Mouse (Mus musculus): ENCODE measurements around the gene Fcgrt. TPM values are rescaled to one million over a fixed set of nuclear protein-coding genes. Genes with fewer than 3 reads are reported as not detected.

The Fcgrt gene
- polyA plus RNA-seq, 1 experiment from 2014 or later, result 334 TPM

DNA sequence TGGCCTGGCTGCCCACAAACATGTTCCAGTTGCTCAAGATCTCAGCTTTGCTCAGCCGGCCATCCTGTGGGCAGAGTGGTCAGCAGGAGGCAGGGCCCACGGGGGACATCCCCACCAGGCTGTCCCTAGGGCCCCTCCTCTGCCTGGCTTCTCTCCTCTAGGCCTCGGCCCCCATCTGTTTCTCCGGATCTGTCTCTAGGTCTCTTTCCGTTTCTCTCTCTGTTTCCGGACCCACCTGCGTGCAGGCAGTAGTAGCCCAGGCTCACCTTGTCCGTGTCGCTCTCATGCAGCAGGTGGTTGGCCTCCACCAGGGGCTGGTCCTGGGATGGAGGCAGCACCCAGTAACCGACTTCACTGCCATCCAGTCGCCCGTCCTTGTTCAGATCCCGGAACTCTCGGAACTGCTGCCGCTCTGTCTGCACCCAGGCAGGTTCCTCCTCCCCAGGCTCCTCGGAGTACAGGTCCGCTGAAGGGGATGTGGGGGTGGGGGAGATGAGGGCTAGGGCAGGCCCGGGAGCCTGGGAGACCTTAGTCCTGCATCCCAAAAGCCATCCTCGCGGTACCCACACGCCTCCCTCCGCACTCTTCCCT is 20.3 kb downstream of the Fcgrt start:
- ATAC-seq, result no peak
- H3K4me1 ChIP-seq (ENCODE audit: control insufficient read depth, insufficient read depth, low read length), result peaks cover 9% of the 10 kb centered on the region
- H3K4me3 ChIP-seq (ENCODE audit: low read length), result no peak overlapping the region
- WGBS, result 79% methylated on average over 22 of the region's 22 CpGs
- no peak overlapping the region; the same call in 1 of the 2 replicates for H3K27ac ChIP-seq (ENCODE audit: low read length)
- H3K9me3 ChIP-seq (ENCODE audit: control insufficient read depth, low read length), result no peaks in the 10 kb centered on the region
- H3K27me3 ChIP-seq (replicated peaks; ENCODE audit: control insufficient read depth, insufficient read depth, low read length), result no peaks in the 10 kb centered on the region
- H3K9ac ChIP-seq (ENCODE audit: low read depth, low read length), result peak overlapping the region; percentile 35; the same call in 1 of the 2 replicates
- peaks cover 15% of the 10 kb centered on the region; the same call in 1 of the 2 replicates for H3K36me3 ChIP-seq (ENCODE audit: control insufficient read depth, insufficient read depth, low read length)
- H3K4me2 ChIP-seq (ENCODE audit: low read depth, low read length), result no peak overlapping the region

DNA sequence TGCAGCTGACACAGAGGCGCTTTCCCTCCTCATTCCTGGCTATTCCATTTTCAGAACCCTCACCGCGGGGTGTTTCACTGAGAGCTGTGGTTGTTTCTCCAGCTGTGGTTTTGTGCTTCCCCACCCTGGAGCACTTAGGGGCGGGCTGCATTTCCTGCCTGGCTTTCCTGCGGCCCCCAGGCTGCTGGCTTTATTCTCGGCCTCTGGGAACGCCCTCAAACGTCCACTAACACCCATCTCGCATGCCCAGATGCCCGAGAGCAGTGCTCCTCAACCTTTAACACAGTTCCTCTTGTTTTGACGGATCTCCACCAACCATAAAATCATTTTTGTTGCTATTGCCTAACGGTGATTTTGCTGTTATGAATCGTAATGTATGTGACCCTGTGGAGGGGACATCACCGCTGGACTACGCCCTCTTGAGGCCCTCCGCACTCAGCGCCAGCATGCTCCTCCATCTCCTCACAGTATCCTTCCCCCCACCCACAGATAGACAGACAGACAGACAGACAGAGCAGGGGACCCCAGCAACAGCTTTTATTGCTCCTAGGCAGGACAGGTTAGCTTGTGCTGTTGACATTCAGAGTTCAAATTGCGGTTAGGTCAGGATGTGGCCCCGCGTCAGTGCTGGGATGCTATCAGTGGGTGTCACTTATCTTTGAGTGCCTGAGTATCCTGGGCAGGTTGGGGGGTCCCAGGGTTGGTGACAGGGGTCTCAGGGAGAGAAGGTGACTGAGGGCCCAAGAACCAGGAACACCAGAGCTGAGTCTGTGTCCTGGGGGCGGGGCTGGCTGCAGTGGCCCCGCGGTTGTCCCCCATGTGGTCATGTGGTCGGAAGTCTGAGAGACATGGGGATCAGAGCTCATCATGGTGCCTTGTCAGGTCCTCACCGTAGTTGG is 21.0 kb downstream of the Fcgrt start:
- H3K4me2 ChIP-seq (ENCODE audit: low read depth, low read length), result peak overlapping the region; percentile 18
- H3K4me3 ChIP-seq (ENCODE audit: low read length), result no peak overlapping the region
- no peaks in the 10 kb centered on the region for H3K27me3 ChIP-seq (replicated peaks; ENCODE audit: control insufficient read depth, insufficient read depth, low read length)
- H3K27ac ChIP-seq (ENCODE audit: low read length), result peak overlapping the region; percentile 53
- no peak for ATAC-seq
- H3K9me3 ChIP-seq (ENCODE audit: control insufficient read depth, low read length), result no peaks in the 10 kb centered on the region
- H3K4me1 ChIP-seq (ENCODE audit: control insufficient read depth, insufficient read depth, low read length), result peaks cover 9% of the 10 kb centered on the region
- WGBS, result 52% methylated on average over 25 of the region's 25 CpGs
- peaks cover 15% of the 10 kb centered on the region; the same call in 1 of the 2 replicates for H3K36me3 ChIP-seq (ENCODE audit: control insufficient read depth, insufficient read depth, low read length)
- peak overlapping the region; percentile 35 for H3K9ac ChIP-seq (ENCODE audit: low read depth, low read length)

DNA sequence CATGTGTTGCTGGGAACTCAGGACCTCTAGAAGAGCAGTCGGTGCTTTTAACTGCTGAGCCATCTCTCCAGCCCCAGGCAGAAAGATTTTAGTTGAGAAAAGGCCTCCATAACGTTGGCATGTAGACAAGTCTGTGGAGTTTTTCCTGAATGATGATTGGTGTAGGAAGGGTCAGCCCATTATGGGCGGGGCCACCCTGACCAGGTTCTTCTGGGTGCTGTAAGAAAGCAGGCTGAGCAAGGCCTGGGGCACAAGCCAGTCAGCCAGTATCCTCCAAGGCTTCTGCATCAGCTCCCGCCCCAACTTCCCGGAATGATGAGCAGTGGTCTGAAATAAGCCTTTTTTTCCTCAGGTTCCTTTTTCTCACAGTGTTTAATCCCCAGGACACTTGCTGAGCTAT is 22.6 kb downstream of the Fcgrt start:
- Histone ChIP-seq H3K4me1 (ENCODE audit: control insufficient read depth, insufficient read depth, low read length) (peaks cover 9% of the 10 kb centered on the region), H3K27ac (ENCODE audit: low read length) (no peak overlapping the region), H3K36me3 (ENCODE audit: control insufficient read depth, insufficient read depth, low read length) (peaks cover 9% of the 10 kb centered on the region; the same call in 1 of the 2 replicates), H3K4me2 (ENCODE audit: low read depth, low read length) (no peak overlapping the region), H3K9ac (ENCODE audit: low read depth, low read length) (no peak overlapping the region; the same call in 1 of the 2 replicates), H3K9me3 (ENCODE audit: control insufficient read depth, low read length) (no peaks in the 10 kb centered on the region), H3K4me3 (ENCODE audit: low read length) (no peak overlapping the region), H3K27me3 (replicated peaks; ENCODE audit: control insufficient read depth, insufficient read depth, low read length) (no peaks in the 10 kb centered on the region)
- WGBS, result 63% methylated on average over 5 of the region's 5 CpGs
- no peak for ATAC-seq

DNA sequence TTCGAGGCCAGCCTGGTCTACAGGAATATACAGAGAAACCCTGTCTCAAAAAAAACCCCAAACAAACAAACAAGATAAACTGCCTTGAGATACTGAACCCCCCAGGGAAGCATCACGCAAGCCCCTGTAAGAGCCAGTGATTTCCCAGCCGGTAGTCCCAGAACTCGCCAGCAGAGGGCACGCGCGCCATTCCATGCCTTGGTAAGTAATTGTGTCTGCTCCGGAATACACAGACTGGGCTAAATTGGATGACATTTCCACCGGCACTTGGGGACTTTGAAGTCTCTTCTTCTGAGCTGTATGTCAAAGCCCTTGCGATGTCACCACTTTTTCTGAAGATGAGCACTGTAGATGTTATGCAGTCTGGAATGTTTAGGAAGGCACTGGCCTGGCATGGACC is 23.8 kb downstream of the Fcgrt start:
- Histone ChIP-seq H3K4me3 (ENCODE audit: low read length) (no peak overlapping the region), H3K4me1 (ENCODE audit: control insufficient read depth, insufficient read depth, low read length) (peaks cover 9% of the 10 kb centered on the region), H3K27me3 (replicated peaks; ENCODE audit: control insufficient read depth, insufficient read depth, low read length) (no peaks in the 10 kb centered on the region), H3K9ac (ENCODE audit: low read depth, low read length) (no peak overlapping the region), H3K27ac (ENCODE audit: low read length) (no peak overlapping the region), H3K36me3 (ENCODE audit: control insufficient read depth, insufficient read depth, low read length) (peaks cover 10% of the 10 kb centered on the region), H3K4me2 (ENCODE audit: low read depth, low read length) (no peak overlapping the region), H3K9me3 (ENCODE audit: control insufficient read depth, low read length) (no peaks in the 10 kb centered on the region)
- WGBS, result 1% methylated on average over 10 of the region's 10 CpGs
- ATAC-seq, result peak; percentile 48

DNA sequence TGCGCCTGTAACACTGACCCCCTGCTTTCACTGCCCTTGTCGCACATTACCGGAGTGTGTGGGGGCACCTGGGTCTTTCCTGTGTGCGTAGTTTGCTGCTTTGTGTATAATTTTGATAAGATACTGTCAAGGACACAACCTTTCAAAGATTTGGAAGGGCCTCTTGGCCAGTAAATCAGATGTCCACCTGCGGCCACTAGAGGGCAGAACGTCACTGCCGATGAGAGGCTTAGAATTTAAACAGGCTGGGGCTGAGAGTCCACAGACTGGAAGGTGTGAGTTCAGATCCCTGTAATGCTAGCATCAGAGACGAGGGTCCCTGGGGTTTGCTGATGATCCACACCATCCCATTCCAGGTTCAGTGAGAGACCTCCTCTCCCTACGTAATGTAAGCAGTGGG is 25.1 kb downstream of the Fcgrt start:
- H3K36me3 ChIP-seq (ENCODE audit: control insufficient read depth, insufficient read depth, low read length), result peaks cover 13% of the 10 kb centered on the region

DNA sequence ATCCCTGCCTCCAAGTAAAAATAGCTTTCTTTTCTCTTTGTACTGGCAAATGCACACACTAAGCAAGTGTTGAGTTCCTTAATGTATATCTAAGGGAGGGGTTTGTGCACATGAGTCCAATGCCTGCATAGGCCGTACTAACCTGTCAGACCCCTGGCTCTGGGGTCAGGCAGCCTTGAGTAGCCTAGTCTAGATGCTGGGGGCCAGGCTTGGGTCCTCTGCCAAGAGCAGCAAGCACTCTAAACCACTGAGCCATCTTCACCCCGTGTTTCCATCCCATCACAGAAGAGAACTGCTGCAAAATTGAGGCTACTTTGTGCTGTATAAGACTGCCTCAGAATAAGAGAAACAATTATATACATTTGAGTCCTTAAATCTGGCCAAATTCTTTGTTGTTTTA is 25.8 kb downstream of the Fcgrt start:
- no peak for ATAC-seq
- no peaks in the 10 kb centered on the region for H3K27me3 ChIP-seq (replicated peaks; ENCODE audit: control insufficient read depth, insufficient read depth, low read length)
- 97% methylated on average over 2 of the region's 2 CpGs for WGBS
- no peak overlapping the region for H3K4me2 ChIP-seq (ENCODE audit: low read depth, low read length)
- peaks cover 11% of the 10 kb centered on the region for H3K36me3 ChIP-seq (ENCODE audit: control insufficient read depth, insufficient read depth, low read length)
- no peak overlapping the region for H3K4me3 ChIP-seq (ENCODE audit: low read length)
- H3K9ac ChIP-seq (ENCODE audit: low read depth, low read length), result no peak overlapping the region
- H3K9me3 ChIP-seq (ENCODE audit: control insufficient read depth, low read length), result no peaks in the 10 kb centered on the region
- H3K27ac ChIP-seq (ENCODE audit: low read length), result no peak overlapping the region
- H3K4me1 ChIP-seq (ENCODE audit: control insufficient read depth, insufficient read depth, low read length), result peaks cover 5% of the 10 kb centered on the region

More for the DNA sequence above, 25.1 kb downstream of the Fcgrt start:
- Histone ChIP-seq H3K4me1 (ENCODE audit: control insufficient read depth, insufficient read depth, low read length) (peaks cover 9% of the 10 kb centered on the region), H3K4me3 (ENCODE audit: low read length) (no peak overlapping the region), H3K27me3 (replicated peaks; ENCODE audit: control insufficient read depth, insufficient read depth, low read length) (no peaks in the 10 kb centered on the region), H3K4me2 (ENCODE audit: low read depth, low read length) (no peak overlapping the region), H3K27ac (ENCODE audit: low read length) (no peak overlapping the region), H3K9ac (ENCODE audit: low read depth, low read length) (no peak overlapping the region), H3K9me3 (ENCODE audit: control insufficient read depth, low read length) (no peaks in the 10 kb centered on the region)
- 29% methylated on average over 9 of the region's 9 CpGs for WGBS
- peak; percentile 18 for ATAC-seq

DNA sequence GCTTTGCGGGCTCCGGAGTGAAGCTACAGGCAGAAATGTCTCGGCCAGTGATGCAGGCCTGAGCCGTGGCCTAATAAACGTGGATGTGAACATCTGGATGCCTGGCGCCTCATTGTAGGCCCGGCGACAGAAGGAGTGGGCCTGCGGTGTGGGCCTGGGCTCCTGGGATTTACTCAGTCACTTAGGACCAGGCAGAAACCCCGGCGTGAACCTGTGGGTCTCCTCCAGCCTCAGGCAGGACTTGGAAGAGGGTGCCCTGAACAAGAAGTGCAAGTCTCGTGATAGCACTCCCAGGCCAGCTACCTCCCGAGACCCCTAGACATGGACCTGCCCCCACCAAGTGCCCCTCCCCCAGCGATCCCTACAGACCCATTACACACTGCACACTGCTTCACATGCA is 26.3 kb downstream of the Fcgrt start:
- Histone ChIP-seq H3K9me3 (ENCODE audit: control insufficient read depth, low read length) (no peaks in the 10 kb centered on the region), H3K27ac (ENCODE audit: low read length) (no peak overlapping the region), H3K4me3 (ENCODE audit: low read length) (no peak overlapping the region), H3K9ac (ENCODE audit: low read depth, low read length) (no peak overlapping the region), H3K36me3 (ENCODE audit: control insufficient read depth, insufficient read depth, low read length) (peaks cover 9% of the 10 kb centered on the region), H3K27me3 (replicated peaks; ENCODE audit: control insufficient read depth, insufficient read depth, low read length) (no peaks in the 10 kb centered on the region), H3K4me2 (ENCODE audit: low read depth, low read length) (no peak overlapping the region), H3K4me1 (ENCODE audit: control insufficient read depth, insufficient read depth, low read length) (no peaks in the 10 kb centered on the region; the same call in 1 of the 2 replicates)
- 90% methylated on average over 14 of the region's 14 CpGs for WGBS
- ATAC-seq, result no peak

DNA sequence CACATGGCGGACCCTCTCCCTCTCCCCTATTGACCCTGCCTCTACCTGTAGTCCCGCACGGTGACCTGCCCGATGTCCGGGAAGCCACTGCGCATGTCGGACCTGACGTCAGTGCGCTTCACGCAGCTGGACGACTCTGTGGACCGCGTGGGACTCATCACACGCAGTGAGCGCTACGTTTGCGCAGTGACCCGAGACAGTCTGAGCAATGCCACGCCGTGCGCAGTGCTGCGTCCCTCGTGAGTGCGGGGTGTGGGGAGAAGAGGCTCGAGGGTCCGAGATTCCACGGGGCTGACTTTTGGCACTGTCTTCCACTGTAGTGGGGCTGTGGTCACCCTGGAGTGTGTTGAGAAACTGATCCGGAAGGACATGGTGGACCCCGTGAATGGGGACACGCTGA is 27.1 kb downstream of the Fcgrt start:
- H3K4me1 ChIP-seq (ENCODE audit: control insufficient read depth, insufficient read depth, low read length), result no peaks in the 10 kb centered on the region
- no peak for ATAC-seq
- no peak overlapping the region for H3K4me3 ChIP-seq (ENCODE audit: low read length)
- H3K27ac ChIP-seq (ENCODE audit: low read length), result no peak overlapping the region
- H3K27me3 ChIP-seq (replicated peaks; ENCODE audit: control insufficient read depth, insufficient read depth, low read length), result no peaks in the 10 kb centered on the region
- no peak overlapping the region for H3K9ac ChIP-seq (ENCODE audit: low read depth, low read length)
- no peaks in the 10 kb centered on the region for H3K9me3 ChIP-seq (ENCODE audit: control insufficient read depth, low read length)
- 88% methylated on average over 30 of the region's 30 CpGs for WGBS
- H3K4me2 ChIP-seq (ENCODE audit: low read depth, low read length), result no peak overlapping the region
- peaks cover 9% of the 10 kb centered on the region for H3K36me3 ChIP-seq (ENCODE audit: control insufficient read depth, insufficient read depth, low read length)

DNA sequence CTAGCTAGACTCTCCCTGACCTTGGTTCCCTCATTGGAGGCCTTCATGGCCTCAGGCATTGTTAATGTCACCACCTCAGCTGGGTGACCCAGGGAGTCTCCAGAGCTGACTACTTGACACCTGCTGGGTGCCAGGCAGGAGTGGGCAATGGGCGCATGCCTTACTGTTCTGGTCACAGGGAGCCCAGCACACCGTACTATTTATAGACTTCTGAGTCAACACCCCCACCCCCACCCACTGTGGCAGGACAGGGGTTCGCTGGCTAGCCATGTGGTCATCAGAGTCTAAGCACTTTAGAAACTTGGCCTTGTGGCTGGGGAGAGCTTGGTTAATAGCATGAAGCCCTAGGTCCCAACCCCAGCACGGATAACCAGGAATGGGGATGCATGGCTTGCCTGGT is 28.2 kb downstream of the Fcgrt start:
- H3K4me1 ChIP-seq (ENCODE audit: control insufficient read depth, insufficient read depth, low read length), result no peaks in the 10 kb centered on the region
- no peak overlapping the region for H3K27ac ChIP-seq (ENCODE audit: low read length)
- no peak overlapping the region for H3K4me3 ChIP-seq (ENCODE audit: low read length)
- H3K4me2 ChIP-seq (ENCODE audit: low read depth, low read length), result no peak overlapping the region
- no peaks in the 10 kb centered on the region for H3K9me3 ChIP-seq (ENCODE audit: control insufficient read depth, low read length)
- WGBS, result 74% methylated on average over 4 of the region's 4 CpGs
- no peak overlapping the region for H3K9ac ChIP-seq (ENCODE audit: low read depth, low read length)
- no peaks in the 10 kb centered on the region for H3K27me3 ChIP-seq (replicated peaks; ENCODE audit: control insufficient read depth, insufficient read depth, low read length)
- no peak for ATAC-seq
- H3K36me3 ChIP-seq (ENCODE audit: control insufficient read depth, insufficient read depth, low read length), result peaks cover 9% of the 10 kb centered on the region
